Mouse (Mus musculus) monocyte, adult 2 months (primary cell): ENCODE results near the gene Med12l.

Experiments used
- DNase-seq, 2 experiments: peaks; one replicate each; pipeline ENCODE4 v3.0.0; 2022; ENCODE audit warnings: low spot score in 2 of 2, low read depth in 1 of 2

Med12l gene

GRCm38 (mm10) chr3:59182129-59182528 is 176.5 kb downstream of the Med12l start:
- no peak for DNase-seq

- no peak for DNase-seq
Measured at GRCm38 (mm10) chr3:59185662-59186061, 180.0 kb downstream of the Med12l start.

- DNase-seq = no peak
Measured at GRCm38 (mm10) chr3:59187336-59187735, 181.7 kb downstream of the Med12l start.

GRCm38 (mm10) chr3:59191674-59192073 is 186.0 kb downstream of the Med12l start:
- DNase-seq = no peak

DNA sequence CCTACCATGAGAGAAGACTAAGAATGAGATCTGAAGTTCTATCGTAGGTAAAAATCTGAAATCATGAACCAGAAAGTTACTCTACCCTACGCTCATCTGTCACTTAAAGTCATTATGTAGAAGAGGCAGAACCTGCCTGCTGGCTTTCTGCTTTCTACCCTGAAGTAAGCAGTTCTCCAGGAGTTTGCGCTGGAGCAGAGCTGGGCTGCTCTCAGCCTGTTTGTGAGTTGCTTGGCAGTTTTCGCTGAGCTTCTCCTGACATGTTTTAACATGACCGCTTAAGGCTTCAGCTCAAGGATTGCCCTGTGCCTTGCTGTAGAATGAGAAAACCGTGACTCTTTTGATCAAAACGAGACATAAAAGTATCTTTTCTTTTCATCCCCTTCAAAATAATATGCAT is 188.5 kb downstream of the Med12l start:
- DNase-seq = no peak

DNA sequence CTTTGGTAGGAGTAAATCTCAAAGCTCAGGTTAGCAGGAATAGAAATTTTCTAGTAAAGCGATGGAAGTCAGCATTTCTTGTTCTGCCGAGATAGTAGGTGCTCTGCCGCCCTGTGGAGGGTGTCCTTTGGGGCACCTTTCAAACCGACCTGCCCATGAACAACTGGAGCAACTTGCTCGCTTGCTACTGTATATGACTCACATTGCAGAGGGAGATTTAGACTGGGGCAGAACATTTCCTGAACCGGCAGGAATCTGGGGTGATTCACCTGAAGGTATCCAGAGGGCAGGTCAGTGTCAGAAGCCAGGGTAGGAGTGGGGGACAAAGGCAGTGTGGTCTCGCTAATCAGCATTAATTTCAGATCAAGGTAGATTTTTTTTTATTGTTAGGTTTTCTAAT is 189.3 kb downstream of the Med12l start, which contains the start of gene Gpr87:
Gpr87 (minus strand) TSS at position 167 of the 400 bp plus-strand sequence.
- no peak for DNase-seq

GRCm38 (mm10) chr3:59197329-59197948 is 191.8 kb downstream of the Med12l start:
- no peak for DNase-seq

DNA sequence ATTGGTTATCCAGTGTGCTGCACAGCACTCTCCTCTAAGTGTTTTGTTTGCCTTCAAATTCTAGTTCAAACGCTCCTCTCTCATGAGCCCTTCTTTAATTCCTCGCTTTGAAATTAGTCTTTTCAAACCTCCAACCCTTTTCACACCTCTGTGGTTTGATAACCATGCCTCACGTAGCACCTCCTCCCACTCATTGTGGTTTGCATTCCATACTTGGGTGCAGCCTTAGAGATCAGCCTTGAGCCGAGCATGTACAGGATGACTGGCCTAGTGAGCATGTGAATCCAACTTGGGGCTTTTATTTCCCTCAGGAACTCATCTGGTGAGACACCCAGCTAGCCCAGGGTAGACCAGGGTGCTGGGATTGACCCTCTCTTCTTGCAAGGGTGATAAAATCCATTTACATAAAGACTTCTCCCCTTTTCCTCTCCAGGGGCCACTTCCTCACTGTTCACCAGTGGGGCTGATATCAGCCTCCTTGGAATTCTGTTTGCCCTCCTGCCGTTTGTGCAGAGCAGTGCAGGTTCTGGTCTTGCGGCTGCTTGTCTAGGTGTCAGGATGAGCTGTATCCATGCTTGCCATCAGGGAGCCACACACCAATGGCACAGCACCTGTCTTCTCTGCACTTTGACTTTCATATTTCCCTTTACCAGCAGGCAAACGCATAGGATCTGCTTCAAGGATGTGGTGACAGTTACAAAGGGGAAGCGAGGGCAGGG is 198.3 kb downstream of the Med12l start:
- no peak for DNase-seq

DNA sequence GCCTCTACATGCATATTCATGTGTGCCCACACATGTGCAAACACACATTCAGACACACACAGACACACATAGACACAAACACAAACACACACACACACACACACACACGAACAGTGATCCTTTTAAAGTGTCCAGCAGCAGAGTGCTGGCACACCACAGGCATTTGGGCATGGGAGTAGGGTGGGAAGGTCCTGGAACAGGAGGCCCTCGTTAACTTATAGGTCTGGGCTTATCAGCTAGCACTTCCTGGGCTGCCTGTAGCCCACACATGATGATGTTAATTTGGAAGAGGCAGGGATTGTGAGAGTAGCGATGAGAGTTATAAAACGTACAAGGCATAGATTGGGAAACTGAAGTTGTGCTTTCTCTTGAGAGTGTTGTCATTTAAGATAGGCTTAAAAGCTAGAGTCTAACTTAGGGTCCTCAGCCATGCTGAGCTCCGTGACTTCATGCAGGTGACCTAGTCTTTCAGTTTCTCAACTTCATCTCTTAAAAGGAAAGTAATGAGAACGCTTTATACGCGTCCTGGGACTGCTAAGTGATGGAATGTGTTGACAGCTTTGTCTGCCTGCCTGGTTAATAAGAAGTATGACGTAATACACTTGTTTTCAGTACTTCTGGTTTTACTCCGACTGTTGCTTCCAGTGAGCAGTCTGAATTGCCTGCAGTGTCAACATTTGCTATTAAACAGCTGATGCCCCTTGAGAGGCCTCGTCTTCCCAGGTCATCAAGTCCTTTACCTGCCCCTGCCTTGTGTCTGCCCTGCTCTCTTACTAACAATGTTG is 199.3 kb downstream of the Med12l start:
- no peak for DNase-seq

- DNase-seq = no peak
Measured at GRCm38 (mm10) chr3:59205941-59206340, 200.3 kb downstream of the Med12l start.

DNA sequence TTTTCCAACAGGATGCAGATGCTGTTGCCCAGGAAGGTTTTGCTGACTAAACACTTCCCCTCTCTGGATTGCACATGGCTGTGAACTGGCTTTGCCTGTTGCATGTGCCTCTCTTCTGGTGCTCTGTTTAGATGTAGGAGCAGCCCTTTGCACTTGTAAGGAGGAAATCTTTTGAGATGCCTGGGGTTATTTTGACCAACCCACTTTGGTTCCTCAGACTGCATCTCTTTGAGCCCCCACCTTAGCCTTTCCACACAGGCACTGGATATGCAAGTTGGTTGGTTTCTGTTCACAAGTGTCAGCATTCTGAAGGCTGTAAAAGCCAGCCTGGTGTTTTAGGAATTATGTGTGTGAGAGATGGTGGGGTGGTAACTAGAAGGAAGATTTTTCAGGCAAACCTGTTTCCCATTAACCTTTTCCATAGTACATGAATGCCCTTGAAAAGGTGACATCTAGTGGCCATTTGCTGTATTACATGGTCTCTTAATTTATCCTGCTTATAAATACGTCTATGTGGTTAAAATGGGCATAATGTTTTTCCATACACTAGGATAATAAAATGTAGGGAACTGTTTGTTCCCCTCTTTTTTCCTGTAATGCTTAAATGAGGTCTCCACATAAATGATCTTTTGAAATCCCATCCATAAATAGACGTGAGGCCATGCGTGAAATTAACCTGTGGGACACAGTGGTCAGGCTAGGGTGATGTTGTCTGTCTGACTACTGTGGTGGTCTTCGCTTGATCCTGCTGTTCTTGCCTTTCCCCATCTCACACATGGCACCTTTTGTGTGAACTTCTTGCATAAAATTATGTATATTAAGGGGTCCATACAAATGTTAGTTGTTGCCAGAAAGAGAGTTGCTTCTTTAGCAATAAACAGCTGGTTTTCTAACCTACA is 203.3 kb downstream of the Med12l start:
- DNase-seq = no peak

GRCm38 (mm10) chr3:59210089-59210488 is 204.5 kb downstream of the Med12l start:
- DNase-seq = no peak

GRCm38 (mm10) chr3:59210727-59211126 is 205.1 kb downstream of the Med12l start, which contains the start of gene P2ry13:
Gene P2ry13 (minus strand): TSS chr3:59210882.
- DNase-seq = no peak

DNA sequence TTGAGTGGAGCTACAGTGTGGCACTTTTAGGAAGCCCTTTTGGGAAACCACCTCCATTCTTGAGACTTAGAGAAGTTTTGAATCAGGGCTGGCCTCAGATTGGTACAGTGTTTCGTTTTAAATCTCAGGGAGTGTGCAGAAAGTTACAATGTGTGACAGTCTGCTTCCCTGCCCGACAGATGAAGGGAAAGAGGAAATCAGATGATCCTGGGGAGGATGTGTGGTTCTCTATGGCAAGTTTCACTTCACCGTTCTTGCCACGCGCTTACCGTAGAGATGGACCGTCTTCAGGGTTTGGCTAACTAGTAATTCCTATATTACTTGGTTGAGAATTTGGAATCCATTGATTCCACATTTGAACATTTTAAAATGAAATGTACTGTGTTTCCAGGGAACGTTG is 206.2 kb downstream of the Med12l start:
- DNase-seq = peak; percentile 34 to 40

GRCm38 (mm10) chr3:59212404-59212803 is 206.8 kb downstream of the Med12l start:
- no peak for DNase-seq

DNA sequence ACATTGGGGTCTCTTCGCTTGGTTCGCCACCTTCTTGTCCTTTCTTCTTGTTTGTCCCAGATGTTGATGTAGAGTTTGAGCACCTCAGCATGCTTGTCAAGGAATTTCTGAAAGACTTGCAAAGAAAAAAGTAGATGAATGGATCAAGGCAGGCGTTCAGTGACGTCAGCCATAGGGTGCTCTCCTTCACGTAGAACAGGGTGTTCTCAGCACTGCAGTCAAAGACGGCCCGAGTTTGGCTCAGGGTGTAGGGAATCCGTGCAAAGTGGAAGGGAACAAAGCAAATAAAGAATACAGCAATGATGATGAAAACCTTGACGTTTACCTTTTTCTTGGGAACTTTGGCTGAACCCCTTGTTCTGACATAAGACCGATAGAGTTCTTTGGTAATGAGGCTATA is 211.6 kb downstream of the Med12l start:
- no peak for DNase-seq

DNA sequence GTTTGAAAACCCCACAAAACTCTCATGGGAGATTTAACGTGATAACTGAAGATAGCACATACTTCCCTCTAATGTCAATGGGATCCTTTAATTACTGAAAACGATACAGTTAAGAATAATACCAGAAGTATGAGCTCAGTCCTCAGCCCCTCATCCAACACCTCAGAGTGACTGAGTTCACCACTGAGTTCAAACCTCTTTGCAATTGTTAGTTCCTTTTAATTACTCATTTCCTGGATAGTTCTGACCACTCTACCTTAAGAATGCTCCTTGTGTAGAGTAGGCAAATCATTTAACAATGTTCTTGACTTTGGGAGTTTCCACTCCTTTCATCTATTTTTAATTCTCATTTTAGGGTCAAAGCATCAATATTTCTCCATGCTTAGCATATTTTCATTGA is 213.7 kb downstream of the Med12l start:
- DNase-seq = no peak

- DNase-seq = no peak
Measured at GRCm38 (mm10) chr3:59222303-59222702, 216.7 kb downstream of the Med12l start.

- DNase-seq = no peak
Measured at GRCm38 (mm10) chr3:59225411-59225810, 219.8 kb downstream of the Med12l start.

- DNase-seq = no peak
Measured at GRCm38 (mm10) chr3:59227696-59228095, 222.1 kb downstream of the Med12l start.
